Mouse (Mus musculus) cerebellum, adult 11-12 months (tissue): ENCODE measurements around the gene Klk15.

Source experiments
- DNase-seq: peaks from one replicate; pipeline ENCODE4 v3.0.0; 2022

Gene Klk15

DNA sequence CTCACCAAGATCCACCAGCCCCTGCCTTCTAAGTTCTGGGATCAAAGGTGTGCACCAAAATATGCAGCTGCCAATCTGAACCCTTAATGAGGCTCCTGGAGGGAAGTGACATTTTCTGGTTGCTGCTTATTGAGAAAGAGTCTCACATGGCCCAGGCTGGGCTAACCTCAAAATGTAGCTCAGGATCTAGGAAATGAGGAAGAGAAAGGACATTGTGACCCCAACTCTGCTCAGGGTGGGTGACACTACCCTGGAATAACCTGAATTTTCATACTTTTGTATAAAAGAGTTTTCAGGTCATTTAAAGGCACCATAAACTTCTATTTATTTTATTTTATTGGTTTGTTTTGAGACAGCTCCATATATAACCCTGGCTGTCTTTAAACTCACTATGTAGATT, 52.1 kb downstream of the Klk15 start:
- no peak for DNase-seq
